Mouse (Mus musculus): ENCODE results near the gene Arl3.

Gene Arl3

GRCm38 (mm10) chr19:46533525-46533924 is 39.5 kb downstream of the Arl3 start:
- in situ Hi-C loops (cut with MboI, MseI), result no loop called here

DNA sequence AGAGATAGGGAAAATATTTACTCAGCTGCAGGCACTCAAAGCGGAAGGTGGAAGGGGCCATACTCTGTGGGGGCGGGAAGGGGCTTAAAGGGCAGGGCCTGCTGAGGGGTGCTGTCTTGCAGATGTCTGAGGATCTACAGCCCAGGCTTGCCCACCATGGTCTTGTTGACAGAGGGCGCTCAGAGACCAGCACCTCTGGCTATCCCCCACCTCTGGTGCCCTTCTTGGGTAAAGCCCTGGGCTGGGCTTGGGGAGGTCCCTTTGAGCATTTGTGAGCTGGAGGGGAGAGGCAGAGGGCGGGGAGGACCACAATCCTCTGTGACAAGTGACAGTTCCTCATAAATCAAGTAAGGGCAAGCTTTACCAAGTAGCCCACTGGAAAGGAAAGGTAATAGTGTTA is 39.9 kb downstream of the Arl3 start:
- in situ Hi-C loops (cut with MboI, MseI), result no loop called here

- in situ Hi-C loops (cut with MboI, MseI), result no loop called here
Observed at GRCm38 (mm10) chr19:46532031-46532688, 40.8 kb downstream of the Arl3 start.

DNA sequence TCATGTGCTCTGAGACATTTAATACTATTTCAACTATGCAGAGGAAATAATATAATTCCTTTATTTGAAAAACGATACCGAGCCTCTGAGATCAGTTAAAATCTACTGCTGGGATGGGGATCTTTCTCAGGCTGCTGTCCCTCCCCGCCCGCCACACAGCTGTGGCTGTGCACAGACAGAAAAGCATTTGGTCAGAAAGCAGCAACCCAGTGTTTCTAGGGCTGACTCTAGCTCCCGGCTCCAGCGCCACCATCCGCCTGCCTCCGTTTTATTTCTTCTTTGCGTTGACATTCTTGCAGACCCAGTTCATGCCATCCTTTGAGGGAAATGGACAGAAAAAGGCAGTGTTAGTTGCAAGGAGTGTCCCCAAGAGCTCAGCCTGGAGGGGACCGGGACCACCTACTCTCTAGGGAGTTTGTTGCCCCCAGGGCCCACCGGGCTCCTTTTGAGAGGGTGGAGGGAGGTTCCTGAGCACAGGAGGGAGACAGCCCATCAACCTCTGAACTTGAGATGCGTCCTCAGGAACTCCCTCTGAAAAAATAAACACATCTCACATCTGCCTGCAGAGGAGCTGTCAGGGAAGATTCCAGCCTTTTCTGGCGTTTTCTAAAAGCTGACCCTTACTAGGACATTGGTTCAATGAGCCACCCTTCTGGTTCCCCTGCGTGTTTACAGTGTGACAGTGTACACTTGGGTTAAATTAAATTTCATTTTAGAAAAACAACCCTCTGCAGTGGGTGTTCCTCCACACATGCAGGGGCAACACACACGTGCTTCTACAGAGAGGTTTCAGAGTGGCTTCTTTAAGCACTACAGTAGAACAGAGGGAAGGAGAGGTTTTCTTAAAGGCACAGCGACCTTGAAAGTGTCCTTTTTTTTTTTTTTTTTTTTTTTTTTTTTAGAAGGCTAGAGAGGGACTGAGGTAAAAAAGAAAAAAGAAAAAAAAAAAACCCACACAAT is 41.6 kb downstream of the Arl3 start:
- in situ Hi-C loops (cut with MboI, MseI), result no loop called here

- in situ Hi-C loops (cut with MboI, MseI), result no loop called here
Observed at GRCm38 (mm10) chr19:46530449-46530990, 42.5 kb downstream of the Arl3 start.

GRCm38 (mm10) chr19:46529601-46530448 is 43.2 kb downstream of the Arl3 start:
- in situ Hi-C loops (cut with MboI, MseI), result no loop called here

DNA sequence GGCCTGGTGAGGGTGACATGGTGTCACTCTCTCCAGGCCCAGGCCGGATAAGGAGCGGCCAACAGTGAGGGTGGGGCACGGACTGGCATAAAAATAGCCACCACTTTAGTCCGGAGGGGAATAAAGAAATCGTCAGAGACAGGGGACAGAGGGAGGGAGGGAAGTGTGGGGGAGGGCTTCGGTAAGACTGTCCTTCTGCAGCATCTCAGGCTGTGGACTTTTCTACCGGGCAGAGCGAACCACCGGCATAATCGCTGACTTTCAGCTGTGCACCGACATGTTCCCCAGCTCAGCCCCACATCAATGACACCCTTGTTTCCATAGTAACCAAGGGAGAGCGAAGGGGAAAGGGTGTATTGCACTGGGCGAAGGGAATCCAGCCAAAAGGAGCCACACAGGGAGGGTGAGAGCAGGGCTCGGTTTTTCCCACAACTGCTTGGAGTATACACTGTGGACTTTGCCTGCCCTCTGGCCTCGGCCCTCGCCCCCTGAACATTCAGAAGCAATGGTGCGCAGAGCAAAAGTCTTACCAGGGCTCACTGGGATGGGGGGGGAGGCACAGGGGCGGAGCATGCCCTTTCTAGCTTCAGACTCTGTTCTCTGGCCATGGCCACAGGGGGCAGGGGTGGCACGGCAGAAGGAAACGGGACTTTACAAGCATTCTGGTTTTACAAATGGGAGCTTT is 44.3 kb downstream of the Arl3 start:
- in situ Hi-C loops (cut with MboI, MseI), result no loop called here

DNA sequence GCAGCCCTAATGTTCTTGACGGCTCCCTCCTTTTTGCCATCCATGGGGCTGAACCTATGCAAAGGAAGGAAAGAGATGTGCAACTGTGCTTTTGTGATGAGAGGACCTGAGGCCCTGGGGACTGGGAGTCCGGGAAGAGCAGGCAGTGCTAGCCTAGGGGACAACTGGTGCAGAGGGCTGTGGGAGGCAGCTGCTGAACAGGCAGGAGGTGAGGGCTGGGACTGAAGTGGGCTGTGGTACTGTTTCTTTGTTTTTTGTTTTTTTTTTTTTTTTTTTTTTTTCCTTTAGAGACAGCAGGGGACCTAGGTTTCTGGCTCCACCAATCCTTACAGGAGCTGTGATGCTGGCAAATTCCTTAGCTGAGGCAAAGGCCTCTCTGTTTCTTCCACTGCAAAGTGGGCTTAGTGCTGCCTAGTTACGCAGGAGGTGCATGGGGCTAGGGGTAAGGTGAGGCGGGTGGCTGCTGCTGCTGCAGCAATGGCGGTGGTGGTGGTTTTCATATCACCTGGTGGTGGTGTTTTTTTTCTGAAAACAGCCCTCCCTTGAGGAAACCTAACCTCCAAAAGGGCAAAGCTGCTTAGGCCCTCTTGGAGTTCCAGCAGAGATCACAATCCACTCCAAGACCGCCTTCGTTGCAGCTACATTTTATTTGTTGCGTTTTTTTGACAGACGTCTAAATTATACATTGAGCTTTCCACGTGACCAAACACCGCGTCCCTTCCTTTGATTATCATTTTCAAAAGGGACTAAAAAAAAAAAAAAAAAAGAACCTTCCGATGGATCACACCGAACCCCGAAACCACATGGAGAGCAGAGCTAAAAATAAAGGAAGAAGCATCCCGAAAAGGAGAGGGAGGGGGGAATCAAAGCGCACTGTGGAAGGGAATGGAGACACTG is 45.1 kb downstream of the Arl3 start:
- in situ Hi-C loops (cut with MboI, MseI), result no loop called here

GRCm38 (mm10) chr19:46525691-46526631 is 47.0 kb downstream of the Arl3 start:
- in situ Hi-C loops (cut with MboI, MseI), result no loop called here

- in situ Hi-C loops (cut with MboI, MseI), result loop anchor here (5.0 to 25.0 kb wide), 3 partner anchors 98 to 1162 kb away; partner anchors contain the start of gene Btrc
Observed at GRCm38 (mm10) chr19:46524601-46525321, 48.2 kb downstream of the Arl3 start.

GRCm38 (mm10) chr19:46524152-46524544 is 48.9 kb downstream of the Arl3 start:
- in situ Hi-C loops (cut with MboI, MseI), result loop anchor here (5.0 to 25.0 kb wide), 3 partner anchors 98 to 1162 kb away; partner anchors contain the start of gene Btrc

DNA sequence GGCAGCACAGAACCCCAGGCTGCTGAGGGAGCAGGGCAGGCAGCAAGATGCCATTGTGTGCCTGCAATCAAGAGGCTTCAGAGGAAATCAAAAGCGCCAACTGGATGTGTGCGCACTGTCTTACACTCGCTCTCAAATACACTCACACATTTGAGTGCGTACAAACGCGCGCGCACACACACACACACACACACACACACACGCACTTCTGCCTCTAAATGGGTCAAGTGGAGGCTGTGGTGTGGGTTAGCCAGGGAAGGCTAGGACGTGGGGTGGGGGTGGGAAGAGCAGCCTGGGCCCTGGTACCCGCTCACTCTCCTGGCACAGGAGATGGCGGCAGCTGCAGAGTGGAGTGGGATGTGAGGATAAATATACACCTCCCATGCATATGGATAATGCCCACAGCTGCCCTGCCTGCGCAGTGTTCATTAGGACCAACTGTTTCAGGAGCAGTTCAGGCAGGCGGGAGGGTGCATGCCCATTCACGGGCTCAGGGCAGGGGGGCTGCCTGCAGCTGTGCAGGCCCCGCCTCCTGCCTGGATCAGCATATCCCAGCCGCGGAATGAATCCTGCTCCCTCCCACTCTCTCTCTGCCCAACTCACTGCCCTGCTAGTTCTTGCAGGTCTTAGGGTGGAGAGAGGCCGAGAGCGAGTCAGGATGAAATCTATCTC is 49.4 kb downstream of the Arl3 start:
- in situ Hi-C loops (cut with MboI, MseI), result loop anchor here (5.0 to 25.0 kb wide), 3 partner anchors 99 to 1161 kb away; partner anchors contain the start of gene Btrc

DNA sequence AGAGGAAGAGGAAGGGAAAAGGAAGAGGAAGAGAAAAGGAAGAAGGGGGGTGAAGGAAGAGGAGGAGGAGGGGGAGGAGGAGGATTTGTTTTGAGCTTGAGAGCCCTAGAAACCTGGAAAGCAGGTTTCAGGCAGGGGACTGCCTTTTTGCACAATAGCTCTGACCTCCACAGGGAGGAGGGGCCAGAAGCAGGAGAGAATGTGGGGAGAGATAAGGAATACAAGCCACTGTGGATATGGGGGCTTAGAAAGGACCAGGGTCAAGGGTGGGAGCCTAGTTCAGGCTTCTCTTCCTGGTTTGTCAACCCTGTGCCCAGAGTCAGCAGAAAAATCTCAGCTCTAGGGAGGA is 49.9 kb downstream of the Arl3 start:
- in situ Hi-C loops (cut with MboI, MseI), result loop anchor here (5.0 to 25.0 kb wide), 3 partner anchors 99 to 1161 kb away; partner anchors contain the start of gene Btrc

- in situ Hi-C loops (cut with MboI, MseI), result loop anchor here (5.0 to 25.0 kb wide), 3 partner anchors 100 to 1160 kb away; partner anchors contain the start of gene Btrc
Observed at GRCm38 (mm10) chr19:46522433-46523044, 50.5 kb downstream of the Arl3 start.

DNA sequence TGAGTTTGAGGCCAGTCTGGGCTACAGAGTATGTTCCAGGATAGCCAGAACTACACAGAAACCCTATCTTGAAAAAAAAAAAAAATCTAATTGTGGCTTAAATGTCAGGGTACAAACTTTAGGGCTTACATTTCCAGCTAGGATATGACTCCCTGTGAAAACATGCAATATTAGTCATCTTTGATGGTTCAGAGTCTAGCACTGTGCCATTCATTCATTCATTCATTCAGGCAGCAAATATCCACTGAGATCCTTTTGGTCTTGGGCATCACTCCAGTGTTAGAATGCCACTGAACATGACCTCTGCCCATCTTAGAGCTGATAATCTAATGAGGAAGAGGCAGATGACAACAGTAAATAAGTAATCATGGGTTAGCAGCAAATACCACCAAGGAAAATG is 51.3 kb downstream of the Arl3 start:
- in situ Hi-C loops (cut with MboI, MseI), result loop anchor here (5.0 to 25.0 kb wide), 3 partner anchors 101 to 1159 kb away; partner anchors contain the start of gene Btrc

DNA sequence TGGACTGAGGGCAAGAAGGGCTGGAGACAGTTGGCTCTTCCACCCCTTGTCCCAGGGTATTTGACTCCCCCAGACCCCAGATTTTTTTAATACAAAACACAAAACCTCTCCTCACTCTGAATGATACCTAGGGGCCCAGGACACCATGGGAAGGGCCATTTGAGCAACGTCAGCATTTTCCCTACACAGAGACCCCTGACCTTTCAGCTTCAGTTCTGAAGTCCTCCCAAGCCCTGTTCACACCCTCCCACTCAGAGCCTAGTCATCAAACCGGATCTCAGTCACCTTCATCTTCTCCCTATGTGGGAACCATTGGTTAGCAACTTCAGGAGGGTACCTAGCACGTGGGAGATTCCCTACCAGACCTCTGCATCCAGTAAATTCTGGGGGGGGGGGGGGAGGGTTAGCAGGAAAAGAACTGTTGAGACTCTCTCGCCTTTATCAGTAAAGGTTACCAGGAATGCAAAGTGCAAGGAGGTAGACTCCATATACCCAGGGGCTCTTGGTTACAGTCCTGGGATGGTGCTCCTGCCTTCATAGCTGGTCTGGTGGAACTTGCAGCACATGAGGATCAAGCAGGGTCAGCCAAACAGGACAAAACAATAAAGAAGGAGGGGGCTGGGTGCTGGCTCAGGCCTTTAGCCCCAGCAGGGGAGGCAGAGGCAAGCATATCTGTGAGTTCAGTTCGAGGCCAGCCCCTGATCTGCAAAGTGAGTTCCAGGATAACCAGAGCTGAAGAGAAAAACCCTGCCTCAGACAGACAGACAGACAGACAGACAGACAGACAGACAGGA is 54.0 kb downstream of the Arl3 start:
- in situ Hi-C loops (cut with MboI, MseI), result loop anchor here (25.0 kb wide), 1 partner anchor 1157 kb away; the partner anchor contains the start of gene Btrc
